Mouse (Mus musculus) forebrain, embryonic 15.5 days (tissue): ENCODE results near the gene Arhgap35. TPM values are rescaled to one million over a fixed set of nuclear protein-coding genes. Genes with fewer than 3 reads are reported as not detected.
"Not testable (repeated sequence)": the region's sequence is repeated elsewhere in the genome, so short reads cannot be mapped to it uniquely, and the experiment has no call there.

Experiments used
- ATAC-seq: fragments of 200-750 bp; cut with Nextera tagmentation; replicated peaks from 2 replicates; pipeline ENCODE4 v1.8.0; 2017; ENCODE audit warnings: mild to moderate bottlenecking, moderate TSS enrichment, moderate library complexity
- H3K27ac ChIP-seq: fragments of 300-500 bp; sonication (generic); replicated peaks from 2 replicates; pipeline ENCODE4 v1.5.1; 2015; ENCODE audit warnings: mild to moderate bottlenecking, inconsistent platforms
- H3K27me3 ChIP-seq: fragments of 300-500 bp; sonication (generic); 2 replicates; pipeline ENCODE4 v1.6.1; 2015; ENCODE audit warnings: inconsistent platforms
- H3K36me3 ChIP-seq: fragments of 300-500 bp; sonication (generic); 2 replicates; pipeline ENCODE4 v1.6.1; 2015; ENCODE audit warnings: mild to moderate bottlenecking, inconsistent platforms
- H3K4me1 ChIP-seq: fragments of 300-500 bp; sonication (generic); 2 replicates; pipeline ENCODE4 v1.6.1; 2015; ENCODE audit warnings: inconsistent platforms
- H3K4me2 ChIP-seq: fragments of 300-500 bp; sonication (generic); replicated peaks from 2 replicates; pipeline ENCODE4 v1.6.1; 2015; ENCODE audit warnings: mild to moderate bottlenecking, inconsistent platforms
- H3K4me3 ChIP-seq: fragments of 300-500 bp; sonication (generic); 2 replicates; pipeline ENCODE4 v1.5.1; 2015; ENCODE audit warnings: mild to moderate bottlenecking, inconsistent platforms
- H3K9ac ChIP-seq: fragments of 300-500 bp; sonication (generic); replicated peaks from 2 replicates; pipeline ENCODE4 v1.6.1; 2015; ENCODE audit warnings: mild to moderate bottlenecking, inconsistent platforms
- H3K9me3 ChIP-seq: fragments of 300-500 bp; sonication (generic); 2 replicates; pipeline ENCODE4 v1.6.1; 2016; ENCODE audit warnings: inconsistent platforms
- WGBS: fragments of 180-500 bp; shearing (Covaris S2); methylation state at CpG from one replicate; pipeline ENCODE4 v1.1.7; 2015; ENCODE audit warnings: mixed read lengths; 5-methylcytosine and 5-hydroxymethylcytosine counted together
- polyA plus RNA-seq: library from polyadenylated mRNA; unstranded; fragments of >200 nt; fragmentation: Nextera tagmentation; extraction: Ambion mirVana; gene quantifications from 2 replicates; pipeline ENCODE4 v1.2.1, GENCODE M21; 2015

Gene Arhgap35
- polyA plus RNA-seq, 1 experiment from 2014 or later, result 38.9 TPM

DNA sequence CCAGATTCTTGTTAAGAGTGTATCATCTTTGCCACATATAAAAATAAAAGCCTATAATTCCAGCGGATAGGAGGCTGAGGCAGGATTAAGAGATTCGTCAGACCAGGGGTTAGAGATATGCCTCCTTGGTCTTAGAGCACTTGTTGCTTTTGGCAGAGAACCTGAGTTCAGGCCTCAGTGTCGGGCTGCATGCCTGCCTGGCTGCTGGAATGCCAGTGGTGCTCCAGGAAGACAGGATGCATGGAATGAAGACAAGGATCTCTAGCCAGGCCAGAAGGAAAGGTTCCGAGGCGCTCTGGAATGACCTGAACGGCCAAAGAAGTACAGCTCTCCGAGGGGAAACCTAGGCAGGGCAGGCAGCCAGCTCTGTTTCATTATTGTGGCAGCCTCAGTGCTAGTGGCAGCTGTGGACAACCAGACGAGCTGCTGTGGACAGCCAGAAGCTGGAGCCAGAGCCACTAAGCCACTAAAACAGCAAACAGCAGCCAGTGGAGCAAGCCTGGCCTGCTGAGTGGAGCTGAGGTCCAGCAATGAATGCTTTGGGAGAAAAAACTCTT is 6.4 kb upstream of the Arhgap35 start:
- ATAC-seq, result no peak
- H3K9me3 ChIP-seq, result no peaks in the 10 kb centered on the region

GRCm38 (mm10) chr7:16618661-16619211 is 3.9 kb upstream of the Arhgap35 start:
- H3K36me3 ChIP-seq, result no peaks in the 10 kb centered on the region
- no peak for ATAC-seq
- peak overlapping the region; percentile 11; the same call in 1 of the 2 replicates for H3K9ac ChIP-seq
- H3K9me3 ChIP-seq, result no peaks in the 10 kb centered on the region
- H3K27ac ChIP-seq, result no peak overlapping the region
- peak overlapping the region; percentile 34 for H3K4me2 ChIP-seq
- H3K4me3 ChIP-seq, result peak overlapping the region; percentile 14
- 3% methylated on average over 30 of the region's 30 CpGs for WGBS
- peaks cover 14% of the 10 kb centered on the region for H3K4me1 ChIP-seq
- 0 out of 2 replicates have a peak, but pooled peaks cover 4% of the 10 kb centered on the region for H3K27me3 ChIP-seq

More for the DNA sequence above, 6.4 kb upstream of the Arhgap35 start:
- H3K9ac ChIP-seq, result no peak overlapping the region
- H3K4me2 ChIP-seq, result no peak overlapping the region
- no peaks in the 10 kb centered on the region for H3K36me3 ChIP-seq
- H3K27me3 ChIP-seq, result 0 out of 2 replicates have a peak, but pooled peaks cover 4% of the 10 kb centered on the region
- no peak overlapping the region for H3K27ac ChIP-seq
- WGBS, result 73% methylated on average over 8 of the region's 8 CpGs
- H3K4me3 ChIP-seq, result no peak overlapping the region
- H3K4me1 ChIP-seq, result peaks cover 6% of the 10 kb centered on the region

GRCm38 (mm10) chr7:16617045-16617444 is 2.3 kb upstream of the Arhgap35 start:
- H3K27ac ChIP-seq, result no peak overlapping the region
- H3K4me1 ChIP-seq, result peaks cover 27% of the 10 kb centered on the region
- 0 out of 2 replicates have a peak, but pooled peaks cover 4% of the 10 kb centered on the region for H3K27me3 ChIP-seq
- no peaks in the 10 kb centered on the region for H3K36me3 ChIP-seq
- no peaks in the 10 kb centered on the region for H3K9me3 ChIP-seq
- ATAC-seq, result no peak
- no peak overlapping the region for H3K4me3 ChIP-seq
- H3K4me2 ChIP-seq, result no peak overlapping the region
- no peak overlapping the region for H3K9ac ChIP-seq
- 17% methylated on average over 2 of the region's 2 CpGs for WGBS

DNA sequence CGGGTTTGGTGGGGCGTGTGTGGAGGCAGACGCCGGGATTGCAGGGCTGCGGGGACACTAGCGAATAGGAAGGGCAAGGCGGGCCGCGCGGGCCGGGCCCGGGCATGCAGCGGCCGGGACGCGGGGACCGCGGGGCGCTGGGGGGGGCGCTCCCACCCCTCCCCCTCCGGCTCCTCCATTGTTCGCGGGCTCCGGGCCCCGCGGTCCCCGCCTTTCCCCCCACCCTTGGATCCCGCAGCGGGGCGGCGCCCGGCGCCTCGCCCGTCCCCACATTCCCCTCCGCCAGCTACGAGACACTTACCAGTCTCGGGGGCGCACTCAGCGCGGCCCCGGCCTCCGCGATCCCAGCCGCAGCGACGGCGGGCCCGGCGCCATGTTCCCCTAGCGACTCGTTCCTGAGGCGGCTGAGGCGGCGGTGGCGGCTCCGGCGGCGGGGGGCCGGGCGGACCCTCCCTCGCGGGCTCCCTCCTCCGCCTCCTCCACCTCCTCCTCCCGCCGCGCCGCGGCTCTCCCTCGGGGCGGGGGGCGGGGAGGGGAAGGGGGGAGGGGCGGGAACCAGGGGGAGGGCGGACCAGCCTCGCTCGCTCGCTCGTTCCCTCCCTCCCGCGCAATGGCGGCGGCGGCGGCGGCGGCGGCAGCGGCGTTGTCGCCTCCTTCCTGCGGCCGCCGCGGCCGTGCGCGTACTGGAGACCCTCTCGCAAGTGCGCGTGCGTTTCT is 464 bp downstream of the Arhgap35 start:
- peak overlapping the region; percentile 100 for H3K27ac ChIP-seq
- peak overlapping the region; percentile 81 for H3K4me2 ChIP-seq
- H3K36me3 ChIP-seq, result no peaks in the 10 kb centered on the region
- under 1% methylated on average over 40 of the region's 101 CpGs for WGBS
- ATAC-seq, result peak; percentile 12
- peak overlapping the region; percentile 98 for H3K9ac ChIP-seq
- no peaks in the 10 kb centered on the region for H3K27me3 ChIP-seq
- peak overlapping the region; percentile 95 for H3K4me3 ChIP-seq
- H3K4me1 ChIP-seq, result peaks cover 54% of the 10 kb centered on the region
- H3K9me3 ChIP-seq, result no peaks in the 10 kb centered on the region

DNA sequence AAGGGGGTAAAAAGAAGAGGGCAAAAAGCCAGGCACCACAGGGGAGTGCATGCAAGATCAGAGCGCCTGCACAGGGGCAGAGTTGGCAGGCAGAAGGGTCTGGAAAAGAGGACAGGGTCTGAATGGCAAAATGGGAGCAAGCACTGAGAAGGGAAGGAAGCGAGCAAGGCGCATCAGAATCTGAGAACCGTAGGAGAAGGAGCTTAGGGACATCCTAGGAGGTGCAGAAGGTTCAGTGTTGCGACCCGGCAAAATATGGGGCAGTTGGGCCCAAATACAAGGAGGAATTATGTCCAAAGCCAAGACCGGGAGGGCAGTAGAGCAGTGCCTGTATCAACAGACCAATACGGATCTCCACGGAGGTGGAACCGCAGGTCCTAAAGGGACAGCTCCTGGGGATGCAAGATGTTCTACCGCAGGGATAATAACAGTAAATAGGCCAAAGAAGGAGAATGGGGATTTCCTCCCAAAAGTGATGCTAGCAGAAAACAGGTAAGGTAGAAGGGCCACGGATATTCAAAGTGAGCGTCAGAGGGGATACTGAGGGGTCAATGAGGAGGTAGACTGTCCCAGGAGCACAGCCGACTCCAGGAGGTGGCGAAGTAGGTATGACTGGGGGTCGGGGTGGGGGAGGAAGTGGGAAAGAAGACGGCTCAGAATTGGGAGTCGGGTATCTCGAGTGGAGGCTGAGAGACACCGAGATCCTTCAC is 1.2 kb downstream of the Arhgap35 start:
- Histone ChIP-seq H3K9me3 (no peaks in the 10 kb centered on the region), H3K27me3 (no peaks in the 10 kb centered on the region), H3K4me2 (peak overlapping the region; percentile 81), H3K4me3 (peak overlapping the region; percentile 95), H3K9ac (peak overlapping the region; percentile 98), H3K4me1 (peaks cover 55% of the 10 kb centered on the region), H3K27ac (peak overlapping the region; percentile 100), H3K36me3 (no peaks in the 10 kb centered on the region)
- under 1% methylated on average over 20 of the region's 20 CpGs for WGBS
- ATAC-seq, result no peak

DNA sequence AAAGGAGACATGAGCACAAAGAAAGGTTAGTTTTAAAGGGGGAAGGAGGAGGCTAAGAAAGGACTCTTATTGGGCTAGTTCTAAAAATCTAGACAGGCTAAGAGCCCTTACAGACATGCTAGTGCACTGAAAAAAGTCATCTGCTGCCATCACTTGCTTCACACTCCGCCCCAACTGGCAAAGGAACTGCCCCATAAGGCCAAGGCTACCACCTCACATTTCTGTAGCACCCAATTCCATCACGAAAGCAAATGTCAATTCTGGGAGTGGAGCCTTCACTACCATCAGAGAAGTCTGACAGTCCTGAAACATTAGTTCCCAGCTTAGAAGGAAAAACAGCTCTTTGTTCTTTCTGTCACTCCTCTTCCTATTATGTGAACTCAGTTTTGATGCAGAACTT is 4.4 kb downstream of the Arhgap35 start:
- H3K27me3 ChIP-seq, result no peaks in the 10 kb centered on the region
- H3K4me1 ChIP-seq, result peaks cover 44% of the 10 kb centered on the region
- no peak overlapping the region for H3K9ac ChIP-seq
- H3K4me3 ChIP-seq, result no peak overlapping the region
- ATAC-seq, result no peak
- H3K36me3 ChIP-seq, result no peaks in the 10 kb centered on the region
- 59% methylated on average over 2 of the region's 2 CpGs for WGBS
- H3K9me3 ChIP-seq, result no peaks in the 10 kb centered on the region
- no peak overlapping the region for H3K27ac ChIP-seq
- peak overlapping the region; percentile 81; the same call in 1 of the 2 replicates for H3K4me2 ChIP-seq

DNA sequence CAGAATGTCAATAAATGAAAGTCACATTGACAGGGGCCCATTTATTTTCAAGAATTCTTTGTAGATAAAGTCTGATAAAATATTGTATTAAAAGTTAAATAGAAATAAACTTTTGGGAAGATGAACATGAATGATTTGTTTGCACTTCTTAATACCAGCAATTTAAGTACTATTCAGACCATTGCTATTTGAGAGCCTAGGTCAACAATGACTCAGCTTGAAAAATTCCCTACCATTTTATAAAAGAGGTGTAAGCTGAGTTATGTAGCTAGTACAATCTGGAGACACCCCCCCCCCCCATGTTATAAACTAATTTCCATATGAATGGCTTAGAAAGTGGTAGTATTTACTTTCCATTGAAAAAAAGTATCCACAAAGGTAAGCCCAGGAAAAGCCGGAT is 5.8 kb downstream of the Arhgap35 start:
- Histone ChIP-seq H3K4me2 (no peak overlapping the region), H3K36me3 (no peaks in the 10 kb centered on the region), H3K9me3 (no peaks in the 10 kb centered on the region), H3K27me3 (no peaks in the 10 kb centered on the region), H3K4me3 (no peak overlapping the region), H3K27ac (no peak overlapping the region), H3K9ac (no peak overlapping the region), H3K4me1 (peaks cover 44% of the 10 kb centered on the region)
- WGBS, result 38% methylated on average over 1 of the region's 1 CpGs
- ATAC-seq, result no peak

GRCm38 (mm10) chr7:16608046-16608445 is 6.7 kb downstream of the Arhgap35 start:
- peaks cover 40% of the 10 kb centered on the region for H3K4me1 ChIP-seq

GRCm38 (mm10) chr7:16606808-16607207 is 8.0 kb downstream of the Arhgap35 start:
- not testable (repeated sequence) for H3K27me3 ChIP-seq, H3K27ac ChIP-seq, H3K36me3 ChIP-seq, H3K4me2 ChIP-seq, H3K9me3 ChIP-seq, H3K9ac ChIP-seq, ATAC-seq, H3K4me3 ChIP-seq
- peaks cover 28% of the 10 kb centered on the region for H3K4me1 ChIP-seq
- WGBS, result 93% methylated on average over 4 of the region's 4 CpGs

More at GRCm38 (mm10) chr7:16608046-16608445, 6.7 kb downstream of the Arhgap35 start:
- Histone ChIP-seq H3K27ac (no peak overlapping the region), H3K27me3 (no peaks in the 10 kb centered on the region), H3K9ac (no peak overlapping the region), H3K4me2 (no peak overlapping the region), H3K4me3 (no peak overlapping the region), H3K36me3 (no peaks in the 10 kb centered on the region), H3K9me3 (no peaks in the 10 kb centered on the region)
- 98% methylated on average over 1 of the region's 1 CpGs for WGBS
- no peak for ATAC-seq

GRCm38 (mm10) chr7:16604141-16604540 is 10.7 kb downstream of the Arhgap35 start:
- H3K4me2 ChIP-seq, result no peak overlapping the region
- H3K4me1 ChIP-seq, result peaks cover 1% of the 10 kb centered on the region; the same call in 1 of the 2 replicates
- no peaks in the 10 kb centered on the region for H3K36me3 ChIP-seq
- no peak overlapping the region for H3K9ac ChIP-seq
- 100% methylated on average over 1 of the region's 1 CpGs for WGBS
- no peak overlapping the region for H3K4me3 ChIP-seq
- H3K27ac ChIP-seq, result no peak overlapping the region
- H3K27me3 ChIP-seq, result no peaks in the 10 kb centered on the region
- ATAC-seq, result no peak
- no peaks in the 10 kb centered on the region for H3K9me3 ChIP-seq

GRCm38 (mm10) chr7:16601683-16602102 is 13.1 kb downstream of the Arhgap35 start:
- H3K36me3 ChIP-seq, result no peaks in the 10 kb centered on the region
- H3K27me3 ChIP-seq, result no peaks in the 10 kb centered on the region
- no peaks in the 10 kb centered on the region for H3K9me3 ChIP-seq
- WGBS, result 90% methylated on average over 4 of the region's 4 CpGs
- H3K9ac ChIP-seq, result no peak overlapping the region
- H3K4me2 ChIP-seq, result no peak overlapping the region
- H3K4me3 ChIP-seq, result no peak overlapping the region
- H3K4me1 ChIP-seq, result no peaks in the 10 kb centered on the region
- no peak for ATAC-seq
- no peak overlapping the region for H3K27ac ChIP-seq

DNA sequence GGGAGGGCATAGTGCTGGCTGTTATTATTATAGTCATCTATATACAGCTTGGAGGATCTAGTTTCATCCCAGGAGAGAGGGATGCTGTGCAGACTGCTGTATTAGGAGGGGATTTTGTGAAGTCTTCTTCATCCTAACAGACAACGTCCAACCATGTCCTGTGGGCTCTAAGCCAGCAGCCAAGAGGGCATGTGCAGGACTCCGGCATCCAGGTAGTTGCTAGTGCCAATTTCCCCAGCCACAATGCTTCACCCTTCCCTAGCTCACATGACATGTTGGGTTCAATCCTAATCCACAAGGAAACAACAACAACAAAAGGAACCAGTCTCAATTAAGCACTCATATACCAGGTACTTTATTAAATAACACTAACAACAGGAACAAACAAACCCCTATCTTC is 15.8 kb downstream of the Arhgap35 start:
- 78% methylated on average over 2 of the region's 2 CpGs for WGBS

More for the DNA sequence above, 15.8 kb downstream of the Arhgap35 start:
- no peaks in the 10 kb centered on the region for H3K27me3 ChIP-seq
- no peak overlapping the region for H3K9ac ChIP-seq
- H3K4me3 ChIP-seq, result no peak overlapping the region
- 0 out of 2 replicates have a peak, but pooled peaks cover 2% of the 10 kb centered on the region for H3K36me3 ChIP-seq
- no peaks in the 10 kb centered on the region for H3K9me3 ChIP-seq
- no peak overlapping the region for H3K27ac ChIP-seq
- H3K4me2 ChIP-seq, result no peak overlapping the region
- ATAC-seq, result no peak
- H3K4me1 ChIP-seq, result no peaks in the 10 kb centered on the region
